Mouse (Mus musculus) inflammation-experienced regulatory T-cells, adult 6 months (primary cell): Measurements from ENCODE around the gene Dstyk. TPM values are rescaled to one million over a fixed set of nuclear protein-coding genes. Genes with fewer than 3 reads are reported as not detected.

ENCODE experiments used
- ATAC-seq: one replicate; pipeline ENCODE4 v1.8.0; 2017
- polyA plus RNA-seq, 3 experiments: library from polyadenylated mRNA; unstranded; fragments of 100-300 nt; shearing (Covaris generic); gene quantifications; one replicate each; pipeline ENCODE4 v1.2.1; 2017

Dstyk gene
- 1 to 10 TPM; 1.7 to 9.0 (median 5.9) TPM for polyA plus RNA-seq

GRCm38 (mm10) chr1:132417319-132418251, at the start of gene Dstyk:
TSS of gene Dstyk (plus strand) at chr1:132417555.
- ATAC-seq, result peak; percentile 90

GRCm38 (mm10) chr1:132367692-132368506, 49.5 kb upstream of the Dstyk start:
- peak; percentile 74 for ATAC-seq

GRCm38 (mm10) chr1:132370681-132371173, 46.6 kb upstream of the Dstyk start:
- no peak for ATAC-seq

- ATAC-seq, result no peak
Measured at GRCm38 (mm10) chr1:132371298-132372081, 45.9 kb upstream of the Dstyk start.

DNA sequence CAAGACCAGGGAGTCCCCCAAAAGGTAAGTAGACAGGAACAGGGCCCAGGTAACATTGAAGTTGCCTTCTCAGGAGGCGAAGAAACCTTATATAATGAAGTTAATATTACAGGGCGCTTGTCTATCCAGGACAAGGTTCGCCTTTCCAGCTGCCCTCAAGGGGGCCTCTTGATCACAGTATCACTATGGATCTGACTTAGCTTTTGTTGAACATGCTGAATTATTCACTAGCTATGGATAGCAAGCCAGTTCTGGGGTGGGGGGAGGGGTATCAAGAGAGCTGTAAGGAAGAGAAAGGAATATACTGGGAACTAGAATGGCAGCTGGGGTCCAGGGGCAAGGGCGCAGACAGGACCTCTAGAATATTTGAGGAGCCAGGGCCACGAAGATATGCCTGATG, 45.0 kb upstream of the Dstyk start:
- no peak for ATAC-seq

DNA sequence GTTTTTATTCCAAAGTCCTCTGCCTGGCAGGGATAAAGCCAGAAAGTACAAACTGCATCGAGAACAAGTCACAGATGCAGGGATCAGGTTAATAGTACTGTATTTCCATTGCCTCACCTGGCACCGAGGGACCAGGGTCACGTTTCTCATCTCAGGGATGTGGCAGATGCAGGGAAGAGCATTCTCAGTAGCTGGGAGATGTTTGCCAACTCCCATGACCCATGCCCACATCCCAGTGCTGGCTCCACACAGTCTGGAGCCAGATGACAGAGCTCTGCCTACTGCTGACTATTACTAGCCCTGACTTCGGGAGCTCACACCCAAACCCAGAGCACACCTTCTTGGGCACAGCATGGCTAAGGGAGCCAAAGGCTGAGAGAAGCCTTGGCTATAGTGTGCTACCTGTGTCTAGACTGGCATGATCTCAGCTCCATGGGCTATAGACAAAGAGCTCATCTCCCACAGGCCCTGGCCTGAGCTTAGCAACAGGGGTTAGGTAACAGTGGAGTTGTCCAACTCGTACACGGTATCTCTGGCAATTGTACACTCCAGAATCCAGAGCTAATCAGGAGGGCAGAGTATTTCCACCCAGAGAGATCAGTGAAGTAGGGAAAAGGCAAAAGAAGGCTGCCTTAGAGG, 44.3 kb upstream of the Dstyk start:
- ATAC-seq, result no peak

- no peak for ATAC-seq
Measured at GRCm38 (mm10) chr1:132374140-132374872, 43.0 kb upstream of the Dstyk start.

GRCm38 (mm10) chr1:132374873-132375244, 42.5 kb upstream of the Dstyk start:
- ATAC-seq, result no peak

DNA sequence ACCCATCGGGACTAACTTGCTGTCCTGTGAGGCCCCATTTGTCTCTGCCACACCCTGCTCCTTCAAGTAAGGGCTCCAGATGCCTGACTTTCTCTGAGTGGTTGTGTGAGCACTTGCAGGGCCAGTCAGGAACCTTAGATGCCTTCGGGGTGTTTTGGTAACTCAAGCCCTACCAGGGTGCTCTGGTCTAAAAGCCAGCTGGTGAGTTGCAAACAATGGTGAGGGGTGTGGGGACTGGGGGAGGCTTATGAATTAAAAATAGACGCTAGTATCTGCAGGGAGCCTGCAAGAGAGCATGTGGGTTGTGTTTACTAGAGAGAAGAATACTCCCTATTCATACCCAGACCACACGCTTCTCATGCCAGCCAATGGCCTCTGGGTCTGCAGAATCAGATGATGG, 42.1 kb upstream of the Dstyk start:
- ATAC-seq, result no peak

DNA sequence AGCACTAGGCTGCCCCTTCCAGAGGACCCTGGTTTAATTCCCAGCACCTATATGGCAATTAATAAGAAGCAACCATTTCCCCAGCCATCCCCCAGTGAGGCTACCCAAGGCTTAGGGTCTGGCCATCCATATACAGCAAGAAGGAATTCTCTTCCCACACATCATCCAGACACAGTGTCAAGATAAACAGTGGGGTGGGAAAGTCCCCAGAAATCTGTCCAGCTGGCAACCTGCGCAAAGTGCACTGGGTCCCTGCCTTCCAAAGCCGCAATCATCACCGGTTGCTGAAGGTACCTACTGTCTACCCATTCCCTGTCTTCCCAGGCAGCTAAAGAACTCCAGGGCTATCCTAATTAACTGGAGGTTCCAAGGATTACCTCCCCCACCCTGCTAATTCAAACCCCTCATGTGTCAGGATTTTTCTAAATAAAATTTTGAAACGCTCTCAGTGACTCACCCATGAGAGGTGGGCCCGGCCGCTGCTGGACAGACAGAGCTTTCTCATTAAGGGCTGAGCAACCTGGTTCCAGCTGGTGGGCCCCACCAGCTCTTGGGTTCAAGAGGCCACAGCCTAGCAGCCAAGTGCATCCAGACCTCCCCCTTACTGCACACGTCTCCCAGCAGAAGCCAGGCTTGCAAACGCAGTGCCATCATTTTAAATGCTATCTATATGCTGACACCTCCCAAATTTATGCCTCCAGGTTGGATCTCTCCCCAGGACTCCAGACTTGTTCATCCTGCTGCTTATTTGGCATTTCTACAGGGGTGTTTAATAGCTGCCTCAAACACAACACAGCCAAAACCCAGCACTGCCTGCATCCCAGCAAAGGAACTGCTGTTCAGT, 40.9 kb upstream of the Dstyk start:
- no peak for ATAC-seq

DNA sequence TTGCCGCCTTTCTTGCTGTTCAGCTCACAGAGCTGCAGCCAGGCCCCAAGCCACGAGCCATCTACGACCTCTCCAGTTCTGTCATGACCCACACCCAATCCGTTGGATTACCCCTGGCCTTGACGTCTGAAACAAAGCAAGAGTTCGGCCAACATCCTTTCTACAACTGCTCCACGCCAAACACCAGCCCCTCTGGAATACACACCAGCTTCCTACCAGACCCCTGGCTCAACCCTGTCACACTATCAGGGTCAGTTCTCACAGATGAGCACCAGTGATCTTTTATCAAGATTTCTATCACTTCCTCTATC, 40.3 kb upstream of the Dstyk start:
- no peak for ATAC-seq

DNA sequence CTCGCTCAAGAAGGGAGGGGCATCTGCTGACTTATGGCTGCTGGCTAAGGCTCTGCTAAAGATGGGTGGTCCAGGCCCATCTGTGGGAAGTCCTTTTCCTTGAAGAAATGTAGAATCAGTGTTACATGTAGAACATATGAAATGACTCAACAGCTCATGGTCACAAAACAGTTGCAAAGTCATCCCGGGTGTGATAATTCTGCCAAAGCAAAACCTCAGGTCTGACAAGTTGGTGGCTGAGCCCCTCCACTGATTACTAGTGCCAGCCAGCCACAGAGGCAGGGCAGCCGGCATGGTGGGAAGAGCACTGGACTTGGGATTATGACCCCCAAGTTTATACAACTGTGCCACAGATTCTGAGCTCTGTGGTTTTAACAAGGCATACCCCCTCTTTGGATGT, 39.5 kb upstream of the Dstyk start:
- ATAC-seq, result no peak

DNA sequence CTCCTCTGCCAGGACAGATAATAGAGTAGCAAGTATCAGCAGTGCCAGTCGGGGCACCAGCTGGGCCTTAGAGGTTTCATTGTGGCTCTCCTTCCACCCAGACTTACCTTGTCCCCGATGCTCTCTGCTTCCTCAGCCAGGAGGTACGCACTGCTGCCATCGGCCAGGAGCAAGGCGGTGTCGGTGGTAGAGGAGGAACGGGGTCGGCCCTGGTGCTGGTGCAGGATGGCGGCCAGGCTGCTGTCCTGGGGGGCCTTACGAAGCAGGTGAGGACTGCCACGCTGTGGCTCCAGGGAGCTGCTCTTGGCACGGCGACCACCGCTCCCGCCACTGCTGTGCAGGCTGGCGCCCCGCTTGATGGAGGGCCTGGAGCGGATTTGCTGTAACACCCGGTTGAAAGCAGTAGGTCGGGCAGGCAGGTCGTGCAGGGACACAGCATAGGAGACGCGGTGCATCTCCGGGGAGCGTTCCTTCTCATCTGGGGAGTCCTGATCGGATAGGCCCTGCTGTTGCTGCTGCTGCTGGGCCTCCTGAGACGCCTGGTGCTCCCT, 36.7 kb upstream of the Dstyk start:
- no peak for ATAC-seq

- no peak for ATAC-seq
Measured at GRCm38 (mm10) chr1:132381929-132382328, 35.4 kb upstream of the Dstyk start.

- no peak for ATAC-seq
Measured at GRCm38 (mm10) chr1:132384001-132384554, 33.3 kb upstream of the Dstyk start.

DNA sequence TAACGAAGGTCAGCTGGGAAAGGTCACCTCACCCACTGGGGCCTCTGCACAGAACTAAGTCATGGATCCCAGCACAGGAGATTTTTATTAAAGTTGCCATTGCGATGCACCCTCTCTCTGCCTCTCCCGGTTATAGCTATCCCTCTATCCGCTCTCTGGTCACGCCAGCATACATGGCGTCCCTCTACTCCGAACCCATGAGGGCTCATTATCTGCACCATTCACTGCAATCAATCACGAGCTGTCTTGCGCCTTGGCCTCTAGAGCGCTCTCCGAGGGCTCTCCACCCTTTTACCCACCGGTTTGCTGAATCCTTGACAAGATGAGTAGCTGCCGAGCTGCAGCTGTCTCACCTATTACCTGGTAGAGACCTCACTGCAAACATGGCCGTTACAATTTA, 32.1 kb upstream of the Dstyk start:
- no peak for ATAC-seq

- ATAC-seq, result no peak
Measured at GRCm38 (mm10) chr1:132385711-132386110, 31.6 kb upstream of the Dstyk start.

GRCm38 (mm10) chr1:132386266-132386665, 31.1 kb upstream of the Dstyk start:
- ATAC-seq, result no peak

DNA sequence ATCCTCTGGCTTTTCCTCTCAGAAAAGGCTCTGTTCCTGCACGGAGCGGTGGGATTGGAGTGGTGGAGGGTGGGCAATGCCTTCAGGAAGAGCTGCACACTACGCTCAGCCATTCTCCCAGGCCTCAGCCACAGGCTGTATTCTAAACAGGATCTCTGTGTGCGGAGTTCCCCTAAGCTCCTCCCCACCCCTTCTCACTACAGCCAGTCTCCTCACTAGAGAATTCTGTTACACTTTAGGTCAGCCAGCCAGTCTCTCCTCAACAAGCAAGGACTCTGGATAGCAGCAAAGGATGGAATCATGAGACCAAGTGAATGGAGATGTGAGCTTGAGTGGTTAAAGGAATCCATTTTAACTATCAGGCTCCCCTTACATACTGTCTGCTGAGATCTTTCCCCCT, 29.4 kb upstream of the Dstyk start:
- ATAC-seq, result no peak
